Mouse (Mus musculus) hindbrain, embryonic 13.5 days (tissue): Measurements from ENCODE around the gene Syndig1l. TPM values are rescaled to one million over a fixed set of nuclear protein-coding genes. Genes with fewer than 3 reads are reported as not detected.

Experiments
- ATAC-seq: fragments of 200-750 bp; cut with Nextera tagmentation; 2 replicates; pipeline ENCODE4 v1.8.0; 2017; ENCODE audit warnings: moderate TSS enrichment; ENCODE audit not compliant: low FRiP score
- H3K27ac ChIP-seq: fragments of 300-500 bp; sonication (generic); 2 replicates; pipeline ENCODE4 v1.5.1; 2015; ENCODE audit warnings: inconsistent platforms, mild to moderate bottlenecking, moderate library complexity
- H3K27me3 ChIP-seq: fragments of 300-500 bp; sonication (generic); 2 replicates; pipeline ENCODE4 v1.6.1; 2015; ENCODE audit warnings: mild to moderate bottlenecking, inconsistent platforms
- H3K36me3 ChIP-seq: fragments of 300-500 bp; sonication (generic); 2 replicates; pipeline ENCODE4 v1.6.1; 2015; ENCODE audit warnings: mild to moderate bottlenecking, inconsistent platforms
- H3K4me1 ChIP-seq: fragments of 300-500 bp; sonication (generic); replicated peaks from 2 replicates; pipeline ENCODE4 v1.6.1; 2015; ENCODE audit warnings: inconsistent platforms
- H3K4me2 ChIP-seq: fragments of 300-500 bp; sonication (generic); 2 replicates; pipeline ENCODE4 v1.6.1; 2015; ENCODE audit warnings: inconsistent platforms, mild to moderate bottlenecking, moderate library complexity
- H3K4me3 ChIP-seq: fragments of 300-500 bp; sonication (generic); 2 replicates; pipeline ENCODE4 v1.5.1; 2015; ENCODE audit warnings: mild to moderate bottlenecking, inconsistent platforms
- H3K9ac ChIP-seq: fragments of 300-500 bp; sonication (generic); 2 replicates; pipeline ENCODE4 v1.6.1; 2015; ENCODE audit warnings: mild to moderate bottlenecking, inconsistent platforms
- H3K9me3 ChIP-seq: fragments of 300-500 bp; sonication (generic); 2 replicates; pipeline ENCODE4 v1.6.1; 2016; ENCODE audit warnings: inconsistent platforms
- WGBS: fragments of 180-500 bp; shearing (Covaris S2); methylation state at CpG from one replicate; pipeline ENCODE4 v1.1.7; 2015; 5-methylcytosine and 5-hydroxymethylcytosine counted together
- polyA plus RNA-seq: library from polyadenylated mRNA; unstranded; fragments of >200 nt; fragmentation: Nextera tagmentation; extraction: Ambion mirVana; gene quantifications from 2 replicates; pipeline ENCODE4 v1.2.1, GENCODE M21; 2015

The Syndig1l gene
- polyA plus RNA-seq, 1 experiment from 2014 or later = 5.3 TPM

DNA sequence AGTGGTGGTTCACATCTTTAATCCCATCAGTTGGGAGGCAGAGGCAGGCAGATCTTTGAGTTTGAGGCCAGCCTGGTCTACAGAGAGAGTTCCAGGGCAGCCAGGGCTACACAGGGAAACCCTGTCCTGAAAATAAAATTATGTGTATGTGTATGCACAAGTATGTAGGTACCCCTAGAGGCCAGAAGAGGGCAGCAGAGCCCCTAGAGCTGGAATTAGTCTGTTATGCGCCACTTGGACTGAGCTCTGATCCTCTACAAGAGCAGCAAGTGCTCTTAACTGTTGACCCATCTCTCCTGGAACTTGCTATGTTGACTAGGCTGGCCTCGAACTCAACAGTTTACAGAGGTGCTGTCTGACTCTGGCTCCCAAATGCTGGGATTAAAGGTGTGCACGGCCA lies 28.1 kb downstream of the Syndig1l start:
- peaks cover 19% of the 10 kb centered on the region for H3K4me1 ChIP-seq
- H3K9me3 ChIP-seq = no peaks in the 10 kb centered on the region
- no peak overlapping the region for H3K27ac ChIP-seq
- no peak overlapping the region for H3K9ac ChIP-seq
- H3K36me3 ChIP-seq = no peaks in the 10 kb centered on the region
- H3K4me2 ChIP-seq = no peak overlapping the region
- ATAC-seq = no peak
- 90% methylated on average over 3 of the region's 3 CpGs for WGBS
- no peak overlapping the region for H3K4me3 ChIP-seq
- H3K27me3 ChIP-seq = 0 out of 2 replicates have a peak, but pooled peaks cover 6% of the 10 kb centered on the region

DNA sequence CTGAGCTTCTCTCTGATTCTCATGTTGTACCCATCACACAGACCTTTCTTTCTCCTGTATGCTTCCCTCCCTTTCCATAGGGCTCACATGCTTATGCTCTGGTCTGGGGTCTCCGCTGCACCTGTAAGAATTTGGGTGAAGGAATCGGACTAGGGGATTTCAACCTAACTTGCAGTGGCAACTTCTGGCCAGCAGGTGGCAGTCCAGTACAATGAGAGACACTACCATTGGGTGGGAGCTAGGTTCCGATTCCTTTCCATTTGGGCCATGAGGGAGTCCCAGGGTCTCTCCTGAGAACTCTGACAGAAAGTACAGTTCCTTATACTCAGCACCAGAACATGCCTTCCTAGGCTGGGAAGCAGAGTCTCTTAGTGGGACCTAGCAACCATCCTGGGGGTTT lies 44.7 kb downstream of the Syndig1l start:
- WGBS = 17% methylated on average over 3 of the region's 3 CpGs

DNA sequence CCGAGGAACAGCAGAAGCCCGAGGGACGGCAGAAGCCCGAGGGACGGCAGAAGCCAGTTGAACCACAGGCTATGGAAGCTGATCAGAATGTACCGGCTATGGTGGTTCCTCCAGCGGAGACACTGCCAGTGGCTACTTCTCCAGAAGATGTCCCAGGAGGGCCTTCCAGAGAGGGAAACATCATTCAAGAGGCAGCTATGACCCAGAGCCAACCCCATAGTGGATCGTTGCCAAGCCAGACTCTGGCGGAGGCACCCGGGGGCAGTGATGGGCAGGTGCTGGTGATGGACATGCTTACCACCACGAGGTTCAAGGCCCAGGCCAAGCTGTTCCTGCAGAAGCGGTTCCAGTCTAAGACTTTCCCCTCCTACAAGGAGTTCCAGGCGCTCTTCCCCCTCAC lies 48.4 kb downstream of the Syndig1l start:
- no peak for ATAC-seq
- Histone ChIP-seq H3K36me3 (no peaks in the 10 kb centered on the region), H3K4me2 (no peak overlapping the region), H3K27ac (no peak overlapping the region), H3K4me1 (0 out of 2 replicates have a peak, but pooled peaks cover 2% of the 10 kb centered on the region), H3K9me3 (no peaks in the 10 kb centered on the region), H3K27me3 (peaks cover 37% of the 10 kb centered on the region), H3K4me3 (no peak overlapping the region), H3K9ac (no peak overlapping the region)
- 80% methylated on average over 13 of the region's 13 CpGs for WGBS

More for the DNA sequence above, 44.7 kb downstream of the Syndig1l start:
- Histone ChIP-seq H3K27ac (no peak overlapping the region), H3K9ac (no peak overlapping the region), H3K9me3 (no peaks in the 10 kb centered on the region), H3K4me3 (no peak overlapping the region), H3K36me3 (no peaks in the 10 kb centered on the region), H3K4me2 (no peak overlapping the region), H3K4me1 (0 out of 2 replicates have a peak, but pooled peaks cover 2% of the 10 kb centered on the region), H3K27me3 (peaks cover 31% of the 10 kb centered on the region)
- ATAC-seq = no peak

DNA sequence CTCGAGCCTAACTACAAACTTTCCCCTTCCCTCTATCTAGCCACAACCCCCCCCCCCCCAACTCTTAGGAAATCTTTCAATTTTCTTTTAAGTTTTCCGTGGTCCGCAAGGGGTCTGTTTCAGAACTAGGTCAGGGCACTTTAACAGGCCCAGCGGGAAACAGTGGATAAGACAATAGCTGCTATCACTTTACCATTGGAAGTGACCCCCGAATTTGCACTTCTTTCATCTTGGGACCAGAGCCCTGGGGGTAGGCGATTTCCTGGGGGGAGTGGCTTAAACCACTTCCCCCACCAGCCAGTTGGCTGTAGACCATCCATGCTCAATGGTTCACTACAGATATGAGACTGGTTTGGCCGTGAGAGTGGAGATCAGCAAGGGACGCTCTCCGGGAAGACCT lies 58.0 kb downstream of the Syndig1l start, which contains the start of gene Vrtn:
Vrtn (plus strand) TSS at position 366 of the 400 bp plus-strand sequence.
- Histone ChIP-seq H3K9ac (no peak within 1 kb of the TSS), H3K27ac (no peak within 1 kb of the TSS), H3K27me3 (peaks cover 55% of the 10 kb centered on the region), H3K4me1 (no peaks in the 10 kb centered on the region; the same call in 1 of the 2 replicates), H3K4me3 (no peak within 1 kb of the TSS), H3K4me2 (no peak within 1 kb of the TSS), H3K36me3 (no peaks in the 10 kb centered on the region), H3K9me3 (no peaks in the 10 kb centered on the region)
- no peak for ATAC-seq
- 5% methylated on average over 9 of the region's 9 CpGs for WGBS

DNA sequence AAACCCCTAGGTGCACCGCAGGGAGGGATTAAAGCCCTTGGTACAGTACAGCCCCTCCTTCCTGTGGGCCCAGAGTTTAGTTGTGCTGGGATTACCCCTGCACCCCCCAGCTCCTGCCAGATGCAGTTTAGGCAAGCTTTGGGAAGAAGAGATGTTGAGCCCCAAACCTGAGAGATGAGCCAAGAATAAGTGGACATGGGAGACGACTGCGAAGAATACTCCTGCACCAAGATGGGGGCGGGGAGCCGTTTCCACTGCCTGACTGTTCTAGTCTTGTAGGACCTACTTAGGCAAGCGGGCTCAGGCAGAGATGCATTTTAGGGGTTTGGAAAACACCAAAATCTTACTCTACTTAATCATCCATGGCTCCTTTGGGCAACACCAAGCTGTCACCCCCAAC lies 58.4 kb downstream of the Syndig1l start:
- no peak overlapping the region for H3K4me3 ChIP-seq
- no peak overlapping the region for H3K27ac ChIP-seq
- no peaks in the 10 kb centered on the region for H3K36me3 ChIP-seq
- 8% methylated on average over 6 of the region's 6 CpGs for WGBS
- H3K4me1 ChIP-seq = no peaks in the 10 kb centered on the region; the same call in 1 of the 2 replicates
- H3K4me2 ChIP-seq = no peak overlapping the region
- no peaks in the 10 kb centered on the region for H3K9me3 ChIP-seq
- peaks cover 55% of the 10 kb centered on the region for H3K27me3 ChIP-seq
- no peak overlapping the region for H3K9ac ChIP-seq
- no peak for ATAC-seq

DNA sequence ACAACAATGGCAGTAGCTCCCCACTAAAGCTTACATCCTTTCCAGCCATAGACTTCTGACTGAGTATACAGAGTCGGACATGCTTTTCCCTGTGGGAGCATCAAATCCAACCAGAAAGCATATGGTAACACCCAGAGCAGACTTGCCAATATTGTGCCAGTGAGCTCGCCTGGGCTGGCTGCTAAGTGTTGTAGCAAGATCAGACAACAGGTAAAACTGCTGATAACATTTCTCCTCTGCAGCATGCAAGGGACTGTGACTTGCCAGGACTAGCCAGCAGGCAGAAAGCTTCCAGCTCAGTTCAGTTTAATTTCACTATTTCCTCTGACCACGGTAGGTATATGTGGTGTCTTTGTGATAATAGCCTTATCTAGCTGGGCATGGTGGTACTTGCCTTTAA lies 66.8 kb downstream of the Syndig1l start:
- Histone ChIP-seq H3K9me3 (no peaks in the 10 kb centered on the region), H3K27me3 (no peaks in the 10 kb centered on the region), H3K4me1 (no peaks in the 10 kb centered on the region), H3K4me3 (no peak overlapping the region), H3K9ac (no peak overlapping the region), H3K36me3 (no peaks in the 10 kb centered on the region), H3K27ac (no peak overlapping the region), H3K4me2 (no peak overlapping the region)
- no peak for ATAC-seq
- 76% methylated on average over 3 of the region's 3 CpGs for WGBS

Other genes with a start within 250 kb of the Syndig1l start
- gene Aldh6a1, start 247.8 kb downstream of the Syndig1l start, polyA plus RNA-seq = 30.3 and 32.9 TPM in 2 replicates
- gene Lin52, start 247.4 kb downstream of the Syndig1l start, polyA plus RNA-seq = 34.8 and 36.1 TPM in 2 replicates
- gene Vsx2, start 129.1 kb downstream of the Syndig1l start, polyA plus RNA-seq = 5.4 and 10.1 TPM in 2 replicates
- 12.4 and 13.8 TPM in 2 replicates for gene Abcd4, start 81.4 kb downstream of the Syndig1l start, polyA plus RNA-seq
- gene Vrtn, start 57.8 kb downstream of the Syndig1l start, polyA plus RNA-seq = not detected in 2 replicates
- 80.8 and 82.3 TPM in 2 replicates for gene Npc2, start 74.3 kb upstream of the Syndig1l start, polyA plus RNA-seq
- 154 and 158 TPM in 2 replicates for gene Isca2, start 74.4 kb upstream of the Syndig1l start, polyA plus RNA-seq
- 0.14 and 0.31 TPM in 2 replicates for gene Ltbp2, start 177.7 kb upstream of the Syndig1l start, polyA plus RNA-seq